Mouse (Mus musculus) CH12.LX (cell line): ENCODE measurements around the gene Als2cr12.
"Not testable (repeated sequence)": the region's sequence is repeated elsewhere in the genome, so short reads cannot be mapped to it uniquely, and the experiment has no call there.

ENCODE experiments used
- CHD2 ChIP-seq: IDR thresholded peaks from 2 replicates; pipeline ENCODE4 v1.6.1; 2011; ENCODE audit warnings: low read length, improper control_type of control experiment
- CTCF ChIP-seq, 2 experiments: IDR thresholded peaks in 1 of 2; conservative IDR thresholded peaks in 1 of 2; 2 replicates each; pipeline ENCODE4 v1.5.1; 2011 to 2012; ENCODE audit warnings: low read depth in 2 of 2, low read length in 2 of 2, improper control_type of control experiment in 1 of 2, inconsistent platforms in 1 of 2, mild to moderate bottlenecking in 1 of 2, moderate library complexity in 1 of 2
- HCFC1 ChIP-seq: IDR thresholded peaks from 2 replicates; pipeline ENCODE4 v1.6.1; 2012; ENCODE audit warnings: low read depth, mild to moderate bottlenecking, inconsistent platforms, low read length, improper control_type of control experiment
- JUND ChIP-seq: conservative IDR thresholded peaks from 2 replicates; pipeline ENCODE4 v1.6.1; 2011; ENCODE audit warnings: low read depth, low read length, improper control_type of control experiment
- MYC ChIP-seq: IDR thresholded peaks from 2 replicates; pipeline ENCODE4 v1.6.1; 2011; ENCODE audit warnings: low read depth, mild to moderate bottlenecking, improper control_type of control experiment, low read length
- USF1 ChIP-seq: IDR thresholded peaks from 2 replicates; pipeline ENCODE4 v1.6.1; 2014; ENCODE audit warnings: low read depth, mild to moderate bottlenecking, inconsistent platforms, low read length, improper control_type of control experiment

- TF ChIP-seq CHD2, MYC, USF1, JUND, HCFC1: not testable (repeated sequence)
- peak in 1 of 2 experiments; percentile 64; a peak in 2 of 4 replicates for TF ChIP-seq CTCF (conservative IDR thresholded peaks at IDR 0.05 in 1 of 2, IDR thresholded peaks at IDR 0.05 in 1 of 2; ENCODE audit: low read depth in 2 of 2, low read length in 2 of 2)
Observed at GRCm38 (mm10) chr1:58697607-58698006, 1.8 kb upstream of the Als2cr12 start.
